Mouse (Mus musculus): ENCODE data around the gene Ilf2. TPM values are rescaled to one million over a fixed set of nuclear protein-coding genes. Genes with fewer than 3 reads are reported as not detected.

Ilf2 gene
- 315 and 340 TPM in 2 replicates for polyA plus RNA-seq (2016; fragmentation: Nextera tagmentation; extraction: Ambion mirVana)

DNA sequence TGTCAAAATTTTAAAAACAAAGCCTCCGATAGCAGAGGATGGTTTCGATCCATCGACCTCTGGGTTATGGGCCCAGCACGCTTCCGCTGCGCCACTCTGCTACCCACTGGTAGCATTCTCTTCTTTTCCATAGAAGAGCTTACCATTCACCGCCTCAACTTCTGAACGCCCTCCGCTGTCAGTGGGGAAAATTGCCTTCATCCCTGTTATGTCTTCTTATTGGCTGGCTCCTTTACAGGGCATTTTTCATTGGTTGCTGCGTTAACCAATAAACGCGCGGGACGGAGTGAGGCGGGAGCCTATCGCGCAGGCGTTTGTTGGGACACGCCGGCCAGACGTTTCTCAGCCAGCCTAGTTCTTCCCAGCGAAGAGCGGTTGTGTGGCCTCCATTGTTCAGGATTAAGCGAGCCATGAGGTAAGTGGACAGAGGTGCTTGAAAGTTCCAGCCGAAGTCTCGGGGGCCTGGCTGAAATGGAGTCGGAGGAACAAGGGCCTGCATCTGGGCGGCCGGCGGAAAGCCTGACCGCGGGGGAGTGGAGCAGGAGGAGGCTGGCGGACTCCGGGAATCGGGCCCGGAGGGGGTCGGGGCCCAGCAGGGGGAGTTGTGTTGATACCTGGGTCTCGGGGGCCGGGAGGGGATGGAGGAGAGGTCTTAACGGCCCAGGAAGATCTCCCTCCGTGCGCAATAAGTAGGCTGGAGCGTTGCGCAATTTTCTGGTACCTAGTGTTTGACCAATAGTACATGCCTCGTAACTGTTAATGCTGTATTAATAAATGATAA lies at the start of gene Ilf2:
Gene Ilf2 (plus strand): TSS at position 296 of the 781 bp plus-strand sequence.
- peaks cover 39% of the 10 kb centered on the region for H3K36me3 ChIP-seq
- under 1% methylated on average over 45 of the region's 45 CpGs for WGBS

DNA sequence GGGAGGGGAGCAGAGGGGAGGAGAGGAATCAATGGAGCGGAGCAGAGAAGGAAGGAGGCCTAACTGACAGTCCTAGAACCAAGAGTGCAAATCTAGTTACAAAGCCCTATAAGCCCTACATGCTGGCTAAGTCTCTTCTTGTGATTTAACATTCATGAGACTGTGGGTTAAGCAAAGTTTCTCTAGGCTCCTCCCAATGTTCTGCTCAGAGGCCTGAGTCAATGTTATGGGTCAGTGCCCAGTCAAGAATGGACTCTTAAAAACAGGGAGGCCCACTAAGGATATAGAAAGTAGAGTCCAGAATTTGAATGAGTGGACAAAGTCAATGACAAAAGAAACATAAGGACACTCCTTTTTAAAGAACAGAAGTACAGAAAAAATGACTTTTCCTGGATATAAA lies 48.4 kb upstream of the Ilf2 start:
- H3K4me1 ChIP-seq (replicated peaks), result peaks cover 44% of the 10 kb centered on the region
- no peaks in the 10 kb centered on the region for H3K27me3 ChIP-seq (ENCODE audit: insufficient read depth, poor library complexity, severe bottlenecking)
- 53% methylated on average over 1 of the region's 1 CpGs for WGBS
- H3K27ac ChIP-seq, result no peak overlapping the region
- H3K4me3 ChIP-seq, result no peak overlapping the region
- H3K9me3 ChIP-seq, result no peaks in the 10 kb centered on the region
- peaks cover 60% of the 10 kb centered on the region for H3K36me3 ChIP-seq
- no peak for DNase-seq (ENCODE audit: low spot score)

More for the DNA sequence above, at the start of gene Ilf2:
- no peaks in the 10 kb centered on the region for H3K9me3 ChIP-seq
- H3K27ac ChIP-seq, result peak within 1 kb of the TSS; percentile 97
- peaks cover 6% of the 10 kb centered on the region for H3K4me1 ChIP-seq (replicated peaks)
- H3K27me3 ChIP-seq (ENCODE audit: insufficient read depth, poor library complexity, severe bottlenecking), result no peaks in the 10 kb centered on the region
- peak; percentile 98 for DNase-seq (ENCODE audit: low spot score)
- peak within 1 kb of the TSS; percentile 81 for H3K4me3 ChIP-seq

DNA sequence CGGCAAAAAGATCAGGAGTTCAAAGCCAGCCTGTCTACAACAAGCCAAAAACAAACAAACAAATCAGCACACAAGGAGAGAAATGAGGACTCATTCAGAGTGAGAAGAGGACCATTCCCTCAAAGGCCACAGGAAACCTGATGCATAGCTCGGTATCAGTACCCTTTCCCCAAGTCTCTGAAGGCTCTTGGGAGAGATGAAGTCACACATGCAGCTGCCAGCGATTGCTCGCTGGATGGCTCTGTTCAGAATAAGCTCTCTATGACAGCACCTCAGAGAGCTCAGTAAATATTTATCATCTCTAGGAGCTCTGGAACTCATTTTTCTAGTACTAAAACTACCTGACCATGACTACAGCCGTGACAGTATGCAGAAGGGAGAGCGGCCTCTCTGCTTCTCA lies 47.7 kb upstream of the Ilf2 start:
- Histone ChIP-seq H3K36me3 (peaks cover 54% of the 10 kb centered on the region), H3K27ac (no peak overlapping the region), H3K9me3 (no peaks in the 10 kb centered on the region), H3K4me1 (replicated peaks) (peaks cover 44% of the 10 kb centered on the region), H3K27me3 (ENCODE audit: insufficient read depth, poor library complexity, severe bottlenecking) (no peaks in the 10 kb centered on the region), H3K4me3 (no peak overlapping the region)
- no peak for DNase-seq (ENCODE audit: low spot score)
- WGBS, result 84% methylated on average over 6 of the region's 6 CpGs

DNA sequence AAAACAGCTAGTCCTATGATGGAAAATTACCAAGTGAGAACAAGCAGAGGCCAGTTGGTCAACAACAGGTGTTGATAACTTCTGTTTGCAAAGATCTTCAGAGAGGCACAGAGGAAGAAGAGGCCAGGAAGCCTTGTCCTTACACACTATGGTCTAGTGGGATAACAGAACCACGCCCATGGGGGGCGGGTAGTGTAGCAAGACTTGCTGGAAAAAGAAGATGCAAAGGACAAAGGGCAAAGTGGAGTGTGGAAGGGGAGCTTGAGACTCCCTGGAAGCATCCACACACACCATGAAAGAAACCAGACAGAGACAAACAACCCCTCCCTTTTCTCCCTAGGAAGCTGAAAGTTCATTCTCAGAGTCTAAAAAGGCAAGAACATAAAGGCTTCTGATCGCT lies 46.4 kb upstream of the Ilf2 start:
- Histone ChIP-seq H3K36me3 (peaks cover 43% of the 10 kb centered on the region), H3K4me1 (replicated peaks) (peaks cover 48% of the 10 kb centered on the region), H3K9me3 (no peaks in the 10 kb centered on the region), H3K27ac (no peak overlapping the region), H3K4me3 (no peak overlapping the region), H3K27me3 (ENCODE audit: insufficient read depth, poor library complexity, severe bottlenecking) (no peaks in the 10 kb centered on the region)
- DNase-seq (ENCODE audit: low spot score), result no peak
- 86% methylated on average over 3 of the region's 3 CpGs for WGBS

DNA sequence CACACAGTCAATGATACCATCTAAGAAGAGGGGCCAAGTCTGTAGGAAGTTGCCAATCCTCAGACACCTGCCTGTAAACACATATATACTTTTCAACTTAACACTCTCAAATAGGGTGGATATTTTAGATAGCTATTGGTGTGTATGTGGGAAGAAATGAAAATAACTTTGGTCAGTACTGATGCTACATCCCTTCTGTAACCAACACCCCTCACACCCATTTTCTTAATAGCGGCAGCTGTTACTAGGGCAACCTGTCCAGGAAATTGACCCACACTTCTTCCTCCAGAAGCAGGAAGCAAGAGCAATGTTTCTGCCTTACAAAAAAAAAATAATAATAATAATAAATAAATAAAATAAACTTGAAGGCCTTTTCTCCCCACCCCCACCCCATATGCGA lies 43.6 kb upstream of the Ilf2 start:
- H3K4me1 ChIP-seq (replicated peaks), result peaks cover 45% of the 10 kb centered on the region
- DNase-seq (ENCODE audit: low spot score), result no peak
- peaks cover 24% of the 10 kb centered on the region for H3K36me3 ChIP-seq
- H3K27ac ChIP-seq, result peak overlapping the region; percentile 99
- 21% methylated on average over 2 of the region's 2 CpGs for WGBS
- no peaks in the 10 kb centered on the region for H3K27me3 ChIP-seq (ENCODE audit: insufficient read depth, poor library complexity, severe bottlenecking)
- peak overlapping the region; percentile 82 for H3K4me3 ChIP-seq
- no peaks in the 10 kb centered on the region for H3K9me3 ChIP-seq

DNA sequence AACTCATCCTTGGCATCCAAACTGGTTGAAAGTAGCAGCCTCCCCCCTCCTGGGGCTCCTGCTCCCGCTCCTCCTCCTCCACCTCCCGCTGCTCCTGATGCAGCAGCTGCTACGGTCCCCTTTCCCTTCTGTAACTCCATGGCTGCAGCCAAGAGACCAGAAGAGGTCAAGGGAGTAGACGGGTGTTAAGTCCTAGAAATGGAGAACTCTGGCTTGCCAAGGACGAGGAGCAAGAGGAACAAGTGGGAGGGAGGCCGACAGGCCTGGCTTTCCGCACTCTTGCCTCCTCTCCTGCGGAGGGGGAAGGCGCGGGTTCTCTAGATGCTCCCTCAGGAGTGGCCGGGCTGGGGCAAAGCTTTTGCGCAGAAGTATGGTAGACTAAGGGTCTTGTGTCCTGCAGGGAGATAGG lies 43.1 kb upstream of the Ilf2 start:
- peaks cover 24% of the 10 kb centered on the region for H3K36me3 ChIP-seq
- peak overlapping the region; percentile 99 for H3K27ac ChIP-seq
- H3K9me3 ChIP-seq, result no peaks in the 10 kb centered on the region
- peak overlapping the region; percentile 82 for H3K4me3 ChIP-seq
- H3K27me3 ChIP-seq (ENCODE audit: insufficient read depth, poor library complexity, severe bottlenecking), result no peaks in the 10 kb centered on the region
- WGBS, result 0% methylated on average over 12 of the region's 12 CpGs
- no peak for DNase-seq (ENCODE audit: low spot score)
- H3K4me1 ChIP-seq (replicated peaks), result peaks cover 41% of the 10 kb centered on the region

DNA sequence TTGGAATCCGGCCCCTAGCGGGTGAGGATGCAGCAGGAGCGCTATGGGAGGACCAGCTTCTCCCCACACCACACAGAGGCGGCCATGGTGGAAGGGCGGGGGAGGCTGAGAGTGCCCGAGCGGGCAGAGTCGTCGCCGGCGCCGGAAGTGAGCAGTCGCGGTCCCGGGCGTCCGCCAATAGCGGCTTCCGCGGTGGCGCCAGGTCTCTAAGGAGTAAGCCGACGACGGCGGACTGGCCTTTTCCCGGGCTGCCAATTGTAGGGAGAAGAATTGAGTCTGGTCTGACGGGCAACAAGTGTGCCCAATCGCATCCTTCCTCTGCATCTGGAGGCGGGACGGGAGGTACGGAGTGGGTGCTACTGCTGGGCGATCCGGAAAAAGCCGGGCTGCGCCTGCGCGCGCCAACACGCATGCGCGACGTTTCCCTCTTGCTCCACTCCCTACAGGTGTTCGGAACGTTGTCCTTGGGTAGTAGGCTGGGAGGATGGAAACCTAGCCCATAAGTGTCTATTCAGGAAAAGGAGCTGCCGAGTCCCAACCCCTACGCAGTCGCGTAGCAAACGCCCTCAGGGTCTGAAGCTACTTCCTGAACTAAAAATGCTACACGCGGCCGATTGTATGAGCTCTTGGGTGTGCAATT lies 42.4 kb upstream of the Ilf2 start, which contains the start of gene Ints3:
Gene Ints3 (minus strand): TSS at position 242 of the 640 bp plus-strand sequence.
- Histone ChIP-seq H3K4me1 (replicated peaks) (peaks cover 34% of the 10 kb centered on the region), H3K9me3 (no peaks in the 10 kb centered on the region), H3K27me3 (ENCODE audit: insufficient read depth, poor library complexity, severe bottlenecking) (no peaks in the 10 kb centered on the region), H3K4me3 (peak within 1 kb of the TSS; percentile 82), H3K27ac (peak within 1 kb of the TSS; percentile 99), H3K36me3 (peaks cover 18% of the 10 kb centered on the region)
- peak; percentile 99 for DNase-seq (ENCODE audit: low spot score)
- WGBS, result 1% methylated on average over 52 of the region's 52 CpGs

DNA sequence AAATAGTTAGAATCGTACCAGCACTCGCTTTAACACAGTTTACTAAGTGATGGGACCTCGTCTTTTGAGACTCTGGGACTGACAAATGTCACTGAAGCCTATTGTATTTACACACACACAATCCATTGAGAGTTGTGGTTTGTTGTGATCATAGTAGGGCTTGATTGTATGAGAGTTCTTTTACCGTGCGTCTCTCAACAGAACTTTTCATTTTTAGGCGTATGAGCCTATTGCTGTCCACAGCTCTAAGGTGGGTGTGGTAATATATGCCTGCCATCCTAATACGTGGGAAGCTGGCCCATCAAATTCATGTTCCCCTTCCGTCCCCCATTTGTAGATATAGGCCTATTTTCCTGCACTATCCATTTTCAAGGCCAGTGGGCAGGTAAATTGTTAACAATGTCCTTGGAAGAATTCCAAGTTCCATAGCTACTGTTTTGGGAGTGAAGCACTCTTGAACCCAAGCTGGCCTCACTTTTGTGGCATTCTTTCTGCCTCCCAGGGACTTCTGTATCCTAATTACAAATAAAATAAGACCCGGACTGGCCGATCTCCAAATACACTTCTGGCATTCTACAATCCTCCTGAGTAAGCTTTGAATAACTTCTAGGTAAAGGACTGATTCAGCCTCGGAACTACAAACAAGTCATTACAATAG lies 41.7 kb upstream of the Ilf2 start:
- WGBS, result 61% methylated on average over 11 of the region's 11 CpGs
- H3K27me3 ChIP-seq (ENCODE audit: insufficient read depth, poor library complexity, severe bottlenecking), result no peaks in the 10 kb centered on the region
- H3K36me3 ChIP-seq, result peaks cover 13% of the 10 kb centered on the region
- no peak for DNase-seq (ENCODE audit: low spot score)
- peaks cover 31% of the 10 kb centered on the region for H3K4me1 ChIP-seq (replicated peaks)
- H3K4me3 ChIP-seq, result peak overlapping the region; percentile 82
- H3K27ac ChIP-seq, result peak overlapping the region; percentile 99
- no peaks in the 10 kb centered on the region for H3K9me3 ChIP-seq

DNA sequence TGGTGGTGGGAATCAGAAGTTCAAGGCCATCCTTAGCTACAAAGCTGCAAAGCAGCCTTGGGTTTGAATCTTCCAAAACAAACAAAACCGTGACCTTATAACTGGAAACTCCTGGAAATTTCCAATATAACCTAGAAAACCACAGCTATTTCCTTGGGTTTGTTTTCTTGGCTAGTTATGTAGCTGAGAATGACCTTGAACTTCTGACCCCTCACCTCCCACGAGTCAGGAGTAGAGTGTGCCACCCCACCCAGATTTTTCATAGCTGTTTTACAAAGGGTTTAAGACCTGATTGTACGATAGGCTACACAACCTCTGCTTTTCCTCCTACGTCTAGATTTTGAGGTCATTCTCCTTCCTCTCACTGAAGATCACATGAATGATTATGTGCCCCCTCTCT lies 38.8 kb upstream of the Ilf2 start:
- Histone ChIP-seq H3K36me3 (no peaks in the 10 kb centered on the region), H3K27me3 (ENCODE audit: insufficient read depth, poor library complexity, severe bottlenecking) (no peaks in the 10 kb centered on the region), H3K27ac (no peak overlapping the region), H3K4me1 (replicated peaks) (peaks cover 8% of the 10 kb centered on the region), H3K4me3 (no peak overlapping the region), H3K9me3 (no peaks in the 10 kb centered on the region)
- WGBS, result 84% methylated on average over 4 of the region's 4 CpGs
- DNase-seq (ENCODE audit: low spot score), result no peak

DNA sequence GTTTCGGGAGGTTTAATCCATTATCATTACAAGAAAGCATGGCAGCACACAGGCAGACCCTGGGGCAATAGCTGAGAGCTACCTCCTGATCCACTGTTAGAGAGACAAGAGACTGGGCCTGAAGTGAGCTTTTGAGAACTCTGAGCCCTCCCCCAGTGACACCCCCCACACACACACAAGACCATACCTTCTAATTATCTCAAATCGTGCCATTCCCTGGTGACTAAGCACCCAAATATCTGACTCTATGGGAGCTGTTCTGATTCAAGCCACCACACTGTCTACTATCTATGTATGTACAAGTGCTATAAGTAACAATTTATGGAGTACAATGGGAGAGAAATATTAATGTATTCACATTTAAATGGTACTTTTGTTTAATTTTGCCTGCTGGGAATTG lies 35.2 kb upstream of the Ilf2 start:
- H3K4me1 ChIP-seq (replicated peaks), result peaks cover 3% of the 10 kb centered on the region
- no peaks in the 10 kb centered on the region for H3K36me3 ChIP-seq
- H3K9me3 ChIP-seq, result no peaks in the 10 kb centered on the region
- no peak for DNase-seq (ENCODE audit: low spot score)
- no peak overlapping the region for H3K4me3 ChIP-seq
- no peak overlapping the region for H3K27ac ChIP-seq
- WGBS, result 93% methylated on average over 2 of the region's 2 CpGs
- H3K27me3 ChIP-seq (ENCODE audit: insufficient read depth, poor library complexity, severe bottlenecking), result no peaks in the 10 kb centered on the region

DNA sequence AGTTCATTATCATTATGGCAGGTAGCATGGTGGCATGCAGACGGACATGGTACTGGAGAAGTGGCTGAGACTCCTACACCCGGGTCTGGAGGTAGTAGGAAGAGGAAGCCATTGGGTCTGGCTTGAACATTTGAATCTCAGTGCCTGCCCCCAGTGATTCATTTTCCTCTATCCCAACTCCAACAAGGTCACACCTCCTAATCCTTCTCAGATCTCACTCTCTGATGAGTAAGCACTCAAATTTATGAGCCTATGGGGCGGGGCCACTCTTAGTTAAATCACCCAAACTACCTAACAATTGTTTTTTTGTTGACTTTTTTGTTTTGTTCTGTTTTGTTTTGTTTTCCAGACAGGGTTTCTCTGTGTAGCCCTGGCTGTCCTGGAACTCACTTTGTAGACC lies 31.9 kb upstream of the Ilf2 start:
- 87% methylated on average over 3 of the region's 3 CpGs for WGBS

DNA sequence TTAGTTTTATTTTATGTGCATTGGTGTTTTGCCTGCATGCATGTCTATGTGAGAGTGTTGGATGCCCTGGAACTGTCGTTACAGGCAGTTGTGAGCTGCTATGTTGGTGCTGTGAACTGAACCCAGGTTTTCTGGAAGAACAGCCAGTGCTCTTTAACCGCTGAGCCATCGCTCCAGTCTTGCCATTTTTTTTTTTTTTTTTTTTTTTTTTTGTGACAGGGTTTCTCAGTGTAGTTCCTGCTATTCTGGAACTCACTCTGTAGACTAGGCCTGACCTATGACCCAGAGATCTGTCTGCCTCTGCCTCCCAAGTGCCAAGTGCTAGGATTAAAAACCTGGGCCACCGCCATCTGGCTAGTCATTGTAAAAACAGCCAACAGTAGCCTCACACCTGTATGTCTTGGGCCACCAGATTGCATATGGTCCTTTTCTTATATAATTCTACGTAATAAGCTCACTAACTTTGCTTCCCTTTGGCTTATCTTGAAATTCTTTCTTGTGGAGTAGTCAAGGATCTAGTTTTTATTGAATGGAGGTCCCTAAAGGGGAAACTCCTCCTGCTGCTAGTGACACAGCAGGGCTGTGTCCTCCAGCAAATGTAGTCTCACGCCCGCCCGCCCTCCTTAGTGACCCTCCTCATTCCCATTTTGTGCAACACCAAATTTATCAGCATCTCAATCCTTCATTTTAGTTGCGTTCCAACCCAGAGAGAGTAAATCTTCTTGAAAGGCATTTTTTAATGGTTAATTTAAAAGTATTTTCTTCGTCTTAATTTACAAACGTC lies 30.3 kb upstream of the Ilf2 start:
- no peak for DNase-seq (ENCODE audit: low spot score)

More for the DNA sequence above, 31.9 kb upstream of the Ilf2 start:
- no peak for DNase-seq (ENCODE audit: low spot score)
- Histone ChIP-seq H3K27ac (no peak overlapping the region), H3K4me1 (replicated peaks) (peaks cover 26% of the 10 kb centered on the region), H3K9me3 (no peaks in the 10 kb centered on the region), H3K4me3 (no peak overlapping the region), H3K36me3 (no peaks in the 10 kb centered on the region), H3K27me3 (ENCODE audit: insufficient read depth, poor library complexity, severe bottlenecking) (no peaks in the 10 kb centered on the region)

More for the DNA sequence above, 30.3 kb upstream of the Ilf2 start:
- Histone ChIP-seq H3K36me3 (no peaks in the 10 kb centered on the region), H3K9me3 (no peaks in the 10 kb centered on the region), H3K27me3 (ENCODE audit: insufficient read depth, poor library complexity, severe bottlenecking) (no peaks in the 10 kb centered on the region), H3K4me1 (replicated peaks) (peaks cover 27% of the 10 kb centered on the region), H3K4me3 (peak overlapping the region; percentile 50), H3K27ac (peak overlapping the region; percentile 96)
- 64% methylated on average over 11 of the region's 11 CpGs for WGBS

Data from hindbrain, embryonic 10.5 days (tissue).